Mouse (Mus musculus): ENCODE results near the gene Fez2. TPM values are rescaled to one million over a fixed set of nuclear protein-coding genes. Genes with fewer than 3 reads are reported as not detected.

The Fez2 gene
- total RNA-seq, 2 experiments from 2014 or later: 58.2 to 65.3 TPM

DNA sequence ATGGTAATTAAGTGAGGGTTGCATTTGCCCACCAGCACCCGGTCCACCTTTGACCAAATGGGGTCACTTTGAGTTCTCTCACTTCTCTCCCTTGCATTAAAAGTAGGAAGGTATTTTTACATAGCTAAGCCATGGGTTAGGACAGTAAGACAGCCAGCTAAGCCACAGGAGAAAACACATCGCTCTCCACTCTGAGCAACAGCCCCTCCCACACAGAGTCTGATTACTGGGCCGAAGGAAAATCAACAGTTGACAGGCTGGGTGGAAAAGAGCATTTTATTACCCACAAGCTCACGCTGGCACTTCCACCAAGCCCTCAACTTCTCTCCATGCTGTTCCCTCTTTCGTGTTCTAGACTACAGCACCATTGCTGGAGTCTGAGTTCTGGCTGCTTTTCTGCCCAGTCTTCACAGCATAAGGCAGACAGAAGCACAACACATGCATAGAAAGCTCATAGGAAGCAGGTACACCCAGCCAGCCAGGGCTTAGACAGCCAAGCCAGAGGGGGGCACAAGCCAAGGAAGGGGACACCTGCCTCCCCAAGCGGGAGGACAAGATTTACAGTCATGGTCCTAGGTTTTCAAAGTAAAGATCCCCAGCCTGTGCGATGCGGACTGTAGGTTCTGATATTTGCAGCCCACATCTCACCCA, 38.7 kb downstream of the Fez2 start:
- intact Hi-C loops (cut with DNase I): no loop called here
- DNase-seq: no peak
- TF ChIP-seq CTCF (IDR thresholded peaks at IDR 0.05): no peak
- peak overlapping the region; percentile 24; the same call in 1 of the 2 replicates for H3K27ac ChIP-seq
- no peak overlapping the region for H3K4me3 ChIP-seq

- intact Hi-C loops (cut with DNase I): no loop called here
- DNase-seq: no peak
- H3K27ac ChIP-seq: peak overlapping the region; percentile 3; the same call in 1 of the 2 replicates
- H3K4me3 ChIP-seq: no peak overlapping the region
- TF ChIP-seq CTCF (IDR thresholded peaks at IDR 0.05): no peak
Measured at GRCm38 (mm10) chr17:78376587-78376986, 41.4 kb downstream of the Fez2 start.

GRCm38 (mm10) chr17:78374756-78375155, 43.2 kb downstream of the Fez2 start:
- TF ChIP-seq CTCF (IDR thresholded peaks at IDR 0.05): no peak
- Histone ChIP-seq H3K4me3 (no peak overlapping the region), H3K27ac (peak overlapping the region; percentile 3; the same call in 1 of the 2 replicates)
- no peak for DNase-seq
- intact Hi-C loops (cut with DNase I): no loop called here

DNA sequence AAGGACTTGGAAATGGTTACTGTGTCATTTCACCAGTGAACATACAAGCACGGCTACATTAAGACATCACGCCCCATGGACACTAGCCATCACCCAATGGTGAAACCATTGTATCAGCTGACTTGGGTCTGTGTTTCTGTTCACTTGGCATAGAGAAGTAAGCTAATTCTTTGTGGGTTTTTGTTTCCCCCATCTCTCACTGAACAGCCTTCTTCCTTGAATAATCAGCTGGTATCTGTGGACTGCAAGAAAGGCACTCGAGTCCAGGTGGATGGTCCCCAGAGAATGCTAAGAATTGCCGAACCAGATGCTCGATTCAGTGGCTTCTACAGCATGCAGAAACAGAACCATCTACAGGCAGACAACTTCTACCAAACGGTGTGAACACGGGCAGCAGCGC, 44.1 kb downstream of the Fez2 start:
- intact Hi-C loops (cut with DNase I): no loop called here

DNA sequence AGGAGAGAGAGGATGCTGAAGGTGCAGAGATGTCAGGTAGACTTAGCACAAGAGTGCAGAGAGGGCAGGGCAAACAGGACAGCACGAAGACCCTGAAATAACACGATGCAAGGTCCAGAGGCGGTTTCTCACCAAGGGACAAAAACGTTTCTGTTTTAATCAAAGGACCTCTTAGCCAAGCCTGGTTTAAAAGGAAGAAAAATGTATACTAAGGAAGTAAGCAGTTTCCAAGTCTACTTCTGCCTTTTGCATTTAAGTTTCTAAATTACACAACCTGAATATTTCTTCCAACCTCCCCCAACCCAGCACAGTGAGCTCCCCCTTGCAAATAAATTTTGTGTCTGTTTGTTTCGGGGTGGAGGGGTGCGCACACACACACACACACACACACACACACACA, 44.8 kb downstream of the Fez2 start:
- H3K27ac ChIP-seq: no peak overlapping the region
- DNase-seq: no peak
- no peak overlapping the region for H3K4me3 ChIP-seq
- intact Hi-C loops (cut with DNase I): no loop called here
- no peak for TF ChIP-seq CTCF (IDR thresholded peaks at IDR 0.05)

More for the DNA sequence above, 44.1 kb downstream of the Fez2 start:
- no peak for DNase-seq
- no peak for TF ChIP-seq CTCF (IDR thresholded peaks at IDR 0.05)
- Histone ChIP-seq H3K4me3 (no peak overlapping the region), H3K27ac (no peak overlapping the region)

- H3K4me3 ChIP-seq: no peak overlapping the region
- intact Hi-C loops (cut with DNase I): no loop called here
- DNase-seq: no peak
- TF ChIP-seq CTCF (IDR thresholded peaks at IDR 0.05): peak; percentile 48
- no peak overlapping the region for H3K27ac ChIP-seq
Measured at GRCm38 (mm10) chr17:78370445-78370844, 47.5 kb downstream of the Fez2 start.

- intact Hi-C loops (cut with DNase I): no loop called here
- no peak overlapping the region for H3K27ac ChIP-seq
- TF ChIP-seq CTCF (IDR thresholded peaks at IDR 0.05): no peak
- H3K4me3 ChIP-seq: no peak overlapping the region
- DNase-seq: no peak
Measured at GRCm38 (mm10) chr17:78368481-78368880, 49.5 kb downstream of the Fez2 start.

DNA sequence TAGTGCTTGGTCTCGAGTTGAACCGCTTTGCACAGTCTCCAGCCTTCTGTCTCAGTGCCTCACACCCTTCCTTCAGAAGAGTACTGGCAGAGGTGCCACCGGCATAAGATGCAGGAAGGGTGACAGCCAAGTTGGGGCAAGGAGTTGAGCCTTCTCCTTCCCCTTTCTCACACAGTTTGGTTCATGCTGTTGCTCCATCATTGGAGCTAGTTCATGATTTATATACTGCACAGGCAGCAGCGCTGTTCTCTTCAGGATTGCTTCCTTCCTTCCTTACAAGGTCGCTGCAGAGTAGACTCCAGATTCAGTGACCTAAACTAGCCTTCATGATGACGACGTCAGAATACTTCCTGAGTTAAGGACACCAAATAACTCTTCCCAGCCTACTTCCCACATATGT, 51.9 kb downstream of the Fez2 start:
- Histone ChIP-seq H3K27ac (no peak overlapping the region; the same call in 1 of the 2 replicates), H3K4me3 (no peak overlapping the region)
- intact Hi-C loops (cut with DNase I): no loop called here
- TF ChIP-seq CTCF (IDR thresholded peaks at IDR 0.05): no peak
- DNase-seq: no peak

DNA sequence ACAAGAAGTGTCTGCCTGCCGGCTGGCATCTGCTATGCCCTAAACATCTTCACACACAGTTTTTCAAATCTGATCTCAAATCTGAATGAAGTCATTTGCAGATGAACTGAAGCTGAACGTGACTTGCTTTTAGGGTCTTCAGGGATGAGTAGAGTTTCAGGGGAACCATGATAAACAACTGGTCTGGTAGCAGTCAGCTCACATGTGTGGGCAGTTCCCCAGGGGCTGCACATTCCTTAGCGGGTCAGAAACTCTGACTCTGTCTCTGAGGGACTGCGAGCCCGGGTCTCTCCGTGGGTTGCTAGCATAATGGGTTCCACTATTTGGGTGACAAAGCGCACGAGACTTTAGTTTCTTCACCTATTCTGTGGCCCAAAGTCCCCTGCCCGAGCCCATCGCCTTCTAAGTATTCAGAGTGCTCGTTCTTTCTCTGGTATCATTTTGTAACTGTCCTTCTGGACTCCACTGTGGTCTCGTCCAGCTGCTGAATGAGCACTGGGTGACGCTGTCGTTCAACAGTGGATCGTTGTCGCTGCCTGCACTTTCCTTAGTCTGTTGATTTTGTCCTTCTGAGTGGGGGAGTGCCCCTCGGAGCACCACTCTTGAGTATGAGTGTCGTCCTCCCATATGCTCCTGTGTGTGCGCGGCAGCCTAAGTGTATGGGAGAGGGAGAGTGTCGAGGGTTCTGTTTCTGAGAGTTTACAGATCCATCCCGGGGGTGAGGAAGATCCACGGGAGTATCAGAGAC, 53.2 kb downstream of the Fez2 start:
- Histone ChIP-seq H3K4me3 (no peak overlapping the region), H3K27ac (no peak overlapping the region)
- peak; percentile 9; the same call in 1 of the 2 replicates for TF ChIP-seq CTCF (IDR thresholded peaks at IDR 0.05)
- intact Hi-C loops (cut with DNase I): loop anchor here (5.0 kb wide), 2 partner anchors 53 to 167 kb away; partner anchors contain the start of gene Fez2
- no peak for DNase-seq

GRCm38 (mm10) chr17:78361939-78362728, 55.8 kb downstream of the Fez2 start:
- no peak for TF ChIP-seq CTCF (IDR thresholded peaks at IDR 0.05)
- Histone ChIP-seq H3K4me3 (peak overlapping the region; percentile 52), H3K27ac (peak overlapping the region; percentile 79)
- intact Hi-C loops (cut with DNase I): loop anchor here (5.0 kb wide), 2 partner anchors 55 to 165 kb away; partner anchors contain the start of gene Fez2
- DNase-seq: peak; percentile 41

DNA sequence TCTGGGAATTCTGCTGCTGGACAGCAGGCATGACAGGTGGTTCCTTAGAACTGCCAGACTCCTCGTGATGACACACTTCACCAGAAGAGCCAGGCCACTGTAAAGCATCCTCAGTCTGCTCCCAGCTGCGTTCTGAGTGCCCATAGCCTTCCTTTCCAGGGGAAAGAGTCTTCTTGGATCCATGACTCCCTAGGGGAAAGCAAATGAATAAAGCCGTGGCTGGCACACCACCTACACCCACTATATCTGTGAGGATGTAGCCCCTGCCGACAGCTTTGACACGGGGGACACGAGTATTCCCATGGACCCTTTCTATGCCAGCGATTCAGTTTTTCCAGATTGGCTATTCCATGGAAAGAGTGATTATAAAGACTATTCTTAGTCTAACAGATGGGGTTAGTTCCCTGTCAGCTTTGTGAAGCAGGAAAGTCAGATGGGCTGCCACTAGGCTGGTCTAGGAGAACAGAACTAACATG, 59.7 kb downstream of the Fez2 start:
- DNase-seq: peak; percentile 20
- TF ChIP-seq CTCF (IDR thresholded peaks at IDR 0.05): no peak
- peak overlapping the region; percentile 53 for H3K27ac ChIP-seq
- H3K4me3 ChIP-seq: no peak overlapping the region
- intact Hi-C loops (cut with DNase I): no loop called here

GRCm38 (mm10) chr17:78357753-78358152, 60.2 kb downstream of the Fez2 start:
- no peak for DNase-seq
- intact Hi-C loops (cut with DNase I): no loop called here
- Histone ChIP-seq H3K4me3 (no peak overlapping the region), H3K27ac (no peak overlapping the region)
- no peak for TF ChIP-seq CTCF (IDR thresholded peaks at IDR 0.05)
